Mouse (Mus musculus) monocyte, adult 5-6 weeks (primary cell): ENCODE measurements around the gene Gm20777. TPM values are rescaled to one million over a fixed set of nuclear protein-coding genes. Genes with fewer than 3 reads are reported as not detected.
"Not testable (repeated sequence)": the region's sequence is repeated elsewhere in the genome, so short reads cannot be mapped to it uniquely, and the experiment has no call there.

Experiments used
- ATAC-seq: fragments of 153-309, 156-312 bp; replicated peaks from 2 replicates; pipeline ENCODE4 v1.8.0; 2017; ENCODE audit warnings: mild to moderate bottlenecking; ENCODE audit not compliant: low TSS enrichment, insufficient number of reproducible peaks, severe bottlenecking, poor library complexity, low FRiP score
- total RNA-seq: library from RNA; stranded (forward); fragments of 200-1000, 200-491, 200-594 nt; gene quantifications from 3 replicates; pipeline ENCODE4 v1.2.3, GENCODE M21; 2017

Gm20777 gene
- not detected in 3 replicates for total RNA-seq

- not testable (repeated sequence) for ATAC-seq
Measured at GRCm38 (mm10) chrY:10752350-10752749, at the start of gene Gm20777. Gene Gm20777, minus strand, starts transcription at chrY:10752450.

GRCm38 (mm10) chrY:10709551-10709950 is 42.7 kb downstream of the Gm20777 start:
- ATAC-seq = not testable (repeated sequence)

GRCm38 (mm10) chrY:10708761-10709160 is 43.5 kb downstream of the Gm20777 start:
- not testable (repeated sequence) for ATAC-seq

- ATAC-seq = not testable (repeated sequence)
Measured at GRCm38 (mm10) chrY:10708226-10708625, 44.0 kb downstream of the Gm20777 start.

GRCm38 (mm10) chrY:10706686-10707085 is 45.6 kb downstream of the Gm20777 start:
- not testable (repeated sequence) for ATAC-seq

Other genes with a start within 250 kb of the Gm20777 start
- gene Gm20737, start 216.4 kb downstream of the Gm20777 start, total RNA-seq = not detected in 3 replicates
- not detected in 3 replicates for gene Gm21775, start 199.0 kb downstream of the Gm20777 start, total RNA-seq
- not detected in 3 replicates for gene Gm21900, start 136.1 kb downstream of the Gm20777 start, total RNA-seq